Mouse (Mus musculus) heart, postnatal 0 days (tissue): ENCODE results near the gene Gm10310.
"Not testable (repeated sequence)": the region's sequence is repeated elsewhere in the genome, so short reads cannot be mapped to it uniquely, and the experiment has no call there.

ENCODE experiments used
- CTCF ChIP-seq: IDR thresholded peaks from 2 replicates; pipeline ENCODE4 v1.5.1; 2016; ENCODE audit warnings: antibody characterized with exemption, control low read depth, low read depth
- EP300 ChIP-seq: IDR thresholded peaks from 2 replicates; pipeline ENCODE4 v1.6.1; 2016; ENCODE audit warnings: antibody characterized with exemption, low read depth

DNA sequence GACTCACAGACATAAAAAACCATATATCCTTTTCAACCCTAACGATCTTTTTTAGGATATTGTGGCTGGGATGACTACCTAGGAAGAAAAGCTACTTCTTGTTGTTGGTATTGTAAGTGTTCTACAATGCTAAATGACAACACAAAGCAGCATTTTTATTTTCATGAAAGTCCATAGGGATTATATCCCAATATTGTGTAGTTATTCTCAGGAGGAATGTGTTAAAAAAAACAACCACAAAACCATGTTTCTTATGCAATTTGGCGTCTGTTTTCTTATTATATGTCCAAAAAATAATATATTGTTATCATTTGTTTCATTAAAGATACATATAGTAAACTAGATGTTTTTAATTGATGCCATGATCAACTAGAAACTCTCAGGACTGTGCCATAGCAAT lies 17.7 kb downstream of the Gm10310 start, which contains the start of gene Olfr819:
- TF ChIP-seq CTCF, EP300: not testable (repeated sequence)
